Mouse (Mus musculus) kidney, embryonic 15.5 days (tissue): ENCODE measurements around the gene Slc9a9. TPM values are rescaled to one million over a fixed set of nuclear protein-coding genes. Genes with fewer than 3 reads are reported as not detected.

ENCODE experiments used
- ATAC-seq: fragments of 200-750 bp; cut with Nextera tagmentation; replicated peaks from 2 replicates; pipeline ENCODE4 v1.8.0; 2017; ENCODE audit warnings: moderate TSS enrichment; ENCODE audit not compliant: low FRiP score
- H3K27ac ChIP-seq: fragments of 300-500 bp; sonication (generic); 2 replicates; pipeline ENCODE4 v1.5.1; 2015; ENCODE audit warnings: mild to moderate bottlenecking, inconsistent platforms
- H3K27me3 ChIP-seq: fragments of 300-500 bp; sonication (generic); 2 replicates; pipeline ENCODE4 v1.6.1; 2015; ENCODE audit warnings: inconsistent platforms
- H3K36me3 ChIP-seq: fragments of 300-500 bp; sonication (generic); 2 replicates; pipeline ENCODE4 v1.6.1; 2015; ENCODE audit warnings: inconsistent platforms
- H3K4me1 ChIP-seq: fragments of 300-500 bp; sonication (generic); 2 replicates; pipeline ENCODE4 v1.6.1; 2015; ENCODE audit warnings: inconsistent platforms
- H3K4me2 ChIP-seq: fragments of 300-500 bp; sonication (generic); 2 replicates; pipeline ENCODE4 v1.6.1; 2015; ENCODE audit warnings: moderate library complexity, mild to moderate bottlenecking, inconsistent platforms
- H3K4me3 ChIP-seq: fragments of 300-500 bp; sonication (generic); replicated peaks from 2 replicates; pipeline ENCODE4 v1.5.1; 2015; ENCODE audit warnings: mild to moderate bottlenecking, inconsistent platforms
- H3K9ac ChIP-seq: fragments of 300-500 bp; sonication (generic); 2 replicates; pipeline ENCODE4 v1.6.1; 2015; ENCODE audit warnings: mild to moderate bottlenecking, inconsistent platforms
- H3K9me3 ChIP-seq: fragments of 300-500 bp; sonication (generic); replicated peaks from 2 replicates; pipeline ENCODE4 v1.6.1; 2016; ENCODE audit warnings: inconsistent platforms
- WGBS: fragments of 180-500 bp; shearing (Covaris S2); methylation state at CpG from one replicate; pipeline ENCODE4 v1.1.7; 2015; ENCODE audit warnings: mixed read lengths; 5-methylcytosine and 5-hydroxymethylcytosine counted together
- polyA plus RNA-seq: library from polyadenylated mRNA; unstranded; fragments of >200 nt; fragmentation: Nextera tagmentation; extraction: Ambion mirVana; gene quantifications from 2 replicates; pipeline ENCODE4 v1.2.1, GENCODE M21; 2015

Slc9a9 gene
- polyA plus RNA-seq, 1 experiment from 2014 or later = 4.0 TPM

DNA sequence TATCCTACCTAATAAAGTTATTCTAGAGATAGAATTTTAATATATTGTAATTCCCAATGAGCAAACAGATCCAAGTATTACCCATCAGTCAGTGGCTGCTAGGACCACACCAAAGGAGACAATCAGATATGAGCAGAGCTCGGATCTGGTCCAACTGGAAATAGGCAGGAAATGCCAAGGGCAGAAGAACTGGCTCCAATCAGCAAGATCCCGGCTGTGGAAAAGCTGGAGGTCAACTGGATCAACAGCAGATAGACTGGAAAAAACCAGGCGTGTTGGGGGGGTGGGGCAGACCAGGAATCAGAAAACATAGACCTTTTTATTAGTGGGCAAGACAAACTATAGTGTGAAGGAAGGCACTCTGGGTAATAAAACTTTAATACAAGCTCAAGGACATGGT, 550.3 kb downstream of the Slc9a9 start:
- no peak overlapping the region for H3K4me2 ChIP-seq
- no peak overlapping the region for H3K9ac ChIP-seq
- no peaks in the 10 kb centered on the region for H3K9me3 ChIP-seq
- no peak for ATAC-seq
- H3K27me3 ChIP-seq = no peaks in the 10 kb centered on the region
- WGBS = 58% methylated on average over 3 of the region's 3 CpGs
- H3K4me3 ChIP-seq = no peak overlapping the region
- H3K36me3 ChIP-seq = no peaks in the 10 kb centered on the region
- no peak overlapping the region for H3K27ac ChIP-seq
- no peaks in the 10 kb centered on the region for H3K4me1 ChIP-seq

DNA sequence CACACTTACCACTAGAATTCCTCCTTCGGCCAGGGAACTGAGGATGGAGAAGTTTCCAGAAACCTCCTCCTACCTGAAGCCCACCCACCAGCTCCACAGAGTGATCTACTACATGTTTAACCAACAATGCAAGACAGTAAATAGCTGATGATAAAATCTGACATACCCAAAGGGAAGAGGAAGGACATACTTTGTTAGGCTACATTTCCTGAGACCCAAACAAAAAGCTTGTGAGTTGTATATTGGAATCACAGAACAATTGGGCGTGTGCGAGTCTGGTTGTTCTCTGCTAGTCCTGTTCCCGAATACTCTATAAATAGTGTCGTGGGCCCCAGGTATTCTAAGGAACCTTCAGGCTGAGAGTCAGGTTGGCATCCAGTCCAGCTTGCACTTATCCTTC, 551.6 kb downstream of the Slc9a9 start:
- Histone ChIP-seq H3K9ac (no peak overlapping the region), H3K4me1 (no peaks in the 10 kb centered on the region), H3K27ac (no peak overlapping the region), H3K4me3 (no peak overlapping the region), H3K36me3 (no peaks in the 10 kb centered on the region), H3K4me2 (no peak overlapping the region), H3K27me3 (no peaks in the 10 kb centered on the region), H3K9me3 (no peaks in the 10 kb centered on the region)
- WGBS = 89% methylated on average over 5 of the region's 5 CpGs
- no peak for ATAC-seq

DNA sequence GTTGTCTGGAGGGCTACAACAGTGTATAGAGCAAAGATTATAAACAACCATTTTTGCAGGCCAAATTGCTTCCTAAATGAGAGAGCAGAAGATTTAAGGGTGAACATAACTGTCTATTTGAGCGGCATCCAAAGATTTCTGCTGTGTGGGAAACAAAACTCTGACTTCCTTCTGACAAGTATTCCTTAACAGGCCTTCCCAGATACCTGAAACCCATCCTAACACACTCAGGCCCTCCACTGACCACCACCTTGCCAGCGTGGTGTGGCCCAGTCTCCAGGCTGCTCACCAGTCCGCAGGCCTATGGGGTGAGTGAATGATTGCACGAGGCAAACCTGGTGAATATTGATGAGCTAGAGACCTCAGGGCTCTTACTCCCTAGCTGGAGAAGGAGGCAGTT, 557.3 kb downstream of the Slc9a9 start:
- Histone ChIP-seq H3K27ac (no peak overlapping the region), H3K4me1 (no peaks in the 10 kb centered on the region), H3K4me3 (no peak overlapping the region), H3K9ac (no peak overlapping the region), H3K27me3 (no peaks in the 10 kb centered on the region), H3K36me3 (no peaks in the 10 kb centered on the region), H3K4me2 (no peak overlapping the region), H3K9me3 (no peaks in the 10 kb centered on the region)
- WGBS = 61% methylated on average over 4 of the region's 4 CpGs
- no peak; the same call in 1 of the 2 replicates for ATAC-seq

DNA sequence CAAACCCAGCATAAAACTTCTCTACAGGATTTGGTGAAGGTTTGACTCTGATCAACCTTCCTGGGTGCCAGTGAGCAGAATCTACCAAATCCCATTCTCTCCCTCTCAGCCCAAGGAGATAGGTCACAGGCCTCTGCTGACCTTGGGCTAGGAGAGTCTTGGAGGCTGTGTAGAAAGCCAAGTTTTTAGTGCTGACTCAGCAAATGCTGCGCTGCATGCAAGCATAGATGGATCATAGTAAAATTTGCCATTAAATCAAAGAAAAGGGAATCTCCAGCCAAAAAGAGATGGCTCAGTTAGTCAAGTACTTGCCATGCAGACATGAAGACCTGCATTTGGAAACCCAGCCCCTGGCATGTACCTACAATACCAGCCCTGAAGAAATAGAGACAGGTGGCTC, 558.4 kb downstream of the Slc9a9 start:
- 94% methylated on average over 1 of the region's 1 CpGs for WGBS
- ATAC-seq = no peak
- no peaks in the 10 kb centered on the region for H3K9me3 ChIP-seq
- H3K27ac ChIP-seq = no peak overlapping the region
- H3K27me3 ChIP-seq = no peaks in the 10 kb centered on the region
- H3K36me3 ChIP-seq = no peaks in the 10 kb centered on the region
- no peak overlapping the region for H3K4me2 ChIP-seq
- no peak overlapping the region for H3K4me3 ChIP-seq
- no peak overlapping the region for H3K9ac ChIP-seq
- H3K4me1 ChIP-seq = no peaks in the 10 kb centered on the region

DNA sequence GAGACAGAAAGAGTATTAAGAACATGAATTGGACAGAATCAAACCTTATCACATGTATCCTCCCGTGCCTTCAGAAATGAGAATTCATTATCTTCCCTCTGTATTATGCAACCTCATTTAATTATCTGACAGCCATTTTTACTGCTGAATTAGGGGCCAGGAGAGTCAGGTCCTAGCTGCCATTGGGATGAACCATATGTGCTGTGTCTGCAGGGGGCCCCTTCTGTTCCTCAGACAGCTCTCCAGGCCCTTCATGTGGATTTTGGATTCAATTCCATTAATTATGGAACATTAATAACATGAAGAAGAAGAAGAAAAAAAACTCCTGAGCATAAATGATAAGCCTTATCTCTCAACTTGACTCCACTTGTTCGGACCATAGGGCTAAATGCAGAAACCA, 559.4 kb downstream of the Slc9a9 start:
- Histone ChIP-seq H3K4me1 (no peaks in the 10 kb centered on the region), H3K4me3 (no peak overlapping the region), H3K36me3 (no peaks in the 10 kb centered on the region), H3K9ac (no peak overlapping the region), H3K9me3 (no peaks in the 10 kb centered on the region), H3K4me2 (no peak overlapping the region), H3K27ac (no peak overlapping the region), H3K27me3 (no peaks in the 10 kb centered on the region)
- no peak for ATAC-seq
- 85% methylated on average over 2 of the region's 2 CpGs for WGBS

DNA sequence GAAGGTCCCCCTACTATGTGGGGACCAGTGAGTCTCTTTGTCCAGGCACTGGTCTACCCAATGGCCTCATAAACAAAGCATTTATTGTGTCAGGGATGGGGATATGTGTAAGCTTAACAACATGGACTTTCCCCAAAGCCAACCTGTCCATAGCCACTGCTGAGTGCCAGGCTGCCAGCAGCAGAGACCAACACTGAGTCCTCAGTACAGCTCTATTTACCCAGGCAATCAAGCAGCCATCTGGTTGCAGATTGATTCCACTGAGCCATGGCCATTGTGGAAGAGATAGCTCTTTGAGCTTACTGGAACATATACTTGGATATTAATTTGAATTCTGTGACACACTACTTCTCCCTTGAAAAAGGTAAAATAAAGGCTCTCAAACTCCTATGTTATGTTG, 570.2 kb downstream of the Slc9a9 start:
- ATAC-seq = no peak
- H3K27ac ChIP-seq = no peak overlapping the region
- H3K4me3 ChIP-seq = no peak overlapping the region
- no peak overlapping the region for H3K9ac ChIP-seq
- no peaks in the 10 kb centered on the region for H3K36me3 ChIP-seq
- no peaks in the 10 kb centered on the region for H3K4me1 ChIP-seq
- H3K4me2 ChIP-seq = no peak overlapping the region
- H3K27me3 ChIP-seq = no peaks in the 10 kb centered on the region
- H3K9me3 ChIP-seq = no peaks in the 10 kb centered on the region

DNA sequence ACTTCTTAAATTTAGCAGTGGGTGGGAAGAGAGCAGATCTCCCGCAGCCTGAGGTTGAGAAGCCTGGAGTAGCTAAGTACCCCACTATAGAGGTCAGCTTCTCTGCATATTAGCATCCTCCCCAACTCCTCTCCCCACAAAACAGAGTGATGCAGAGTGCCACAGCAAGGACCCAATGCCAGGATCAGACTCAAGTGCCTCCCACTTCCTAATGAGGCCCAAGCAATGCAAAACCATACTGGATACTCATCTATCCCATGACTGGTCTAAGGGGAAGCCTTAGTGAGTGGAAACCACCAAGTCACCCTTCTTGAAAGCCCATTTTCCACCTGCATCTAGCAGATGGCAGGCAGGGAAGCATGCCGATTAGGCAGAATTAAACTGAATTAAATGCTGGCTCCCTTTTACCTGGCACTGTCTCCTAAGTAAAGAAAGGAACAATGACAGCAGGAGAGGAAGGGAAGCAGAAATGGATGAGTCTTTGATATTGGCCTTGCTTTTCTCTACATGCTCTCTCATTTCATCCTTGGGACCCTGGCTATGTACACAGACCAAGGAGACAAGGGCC, 573.0 kb downstream of the Slc9a9 start:
- WGBS = 91% methylated on average over 2 of the region's 2 CpGs
- no peak for ATAC-seq
- H3K4me1 ChIP-seq = no peaks in the 10 kb centered on the region

DNA sequence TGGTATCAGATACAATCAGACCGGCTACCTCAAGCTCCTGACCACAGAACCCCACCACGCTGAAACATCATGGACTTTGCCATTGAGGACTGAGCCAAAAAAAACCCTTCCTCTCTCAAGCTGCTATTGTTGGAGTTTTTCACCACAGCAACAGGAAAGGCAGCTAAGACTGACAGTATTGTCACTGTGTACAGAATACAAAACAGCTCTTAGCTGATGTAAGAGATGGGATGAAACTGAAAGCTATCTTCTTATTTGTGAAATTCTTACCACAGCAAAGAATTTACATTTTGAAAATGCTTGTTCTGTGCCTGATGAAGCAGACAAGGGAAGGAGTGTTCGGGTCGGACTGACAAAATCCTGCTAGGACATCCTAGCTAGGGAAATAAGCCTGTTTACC, 584.5 kb downstream of the Slc9a9 start:
- no peaks in the 10 kb centered on the region for H3K9me3 ChIP-seq
- H3K9ac ChIP-seq = no peak overlapping the region
- no peak overlapping the region for H3K4me3 ChIP-seq
- WGBS = 86% methylated on average over 4 of the region's 4 CpGs
- H3K36me3 ChIP-seq = no peaks in the 10 kb centered on the region
- ATAC-seq = no peak
- H3K27ac ChIP-seq = no peak overlapping the region
- no peaks in the 10 kb centered on the region for H3K27me3 ChIP-seq
- H3K4me2 ChIP-seq = no peak overlapping the region
- H3K4me1 ChIP-seq = 0 out of 2 replicates have a peak, but pooled peaks cover 3% of the 10 kb centered on the region

More for the DNA sequence above, 573.0 kb downstream of the Slc9a9 start:
- H3K27ac ChIP-seq = no peak overlapping the region
- no peaks in the 10 kb centered on the region for H3K36me3 ChIP-seq
- no peak overlapping the region for H3K9ac ChIP-seq
- H3K9me3 ChIP-seq = no peaks in the 10 kb centered on the region
- H3K4me3 ChIP-seq = no peak overlapping the region
- no peak overlapping the region for H3K4me2 ChIP-seq
- H3K27me3 ChIP-seq = no peaks in the 10 kb centered on the region

DNA sequence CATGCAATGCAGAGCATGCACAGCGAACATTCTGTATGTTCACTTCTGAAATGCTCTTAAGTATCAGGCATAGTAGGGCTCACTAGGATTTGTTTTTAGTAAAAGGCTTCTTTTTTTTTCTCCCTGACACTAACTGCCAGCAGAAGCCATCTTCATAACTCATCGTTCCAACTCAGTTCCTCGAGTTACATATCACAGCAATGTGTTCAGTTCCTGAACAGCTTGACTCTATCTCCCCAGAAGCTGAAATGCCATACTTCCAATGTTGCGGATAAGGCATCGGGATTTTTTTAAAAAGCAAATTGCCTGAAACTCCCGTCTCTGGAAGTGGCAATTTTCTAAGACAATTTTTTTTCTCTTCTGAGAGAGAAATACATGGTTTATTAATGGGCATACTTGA, 586.1 kb downstream of the Slc9a9 start:
- H3K27ac ChIP-seq = no peak overlapping the region
- no peak overlapping the region for H3K9ac ChIP-seq
- no peaks in the 10 kb centered on the region for H3K36me3 ChIP-seq
- H3K27me3 ChIP-seq = no peaks in the 10 kb centered on the region
- no peak overlapping the region for H3K4me2 ChIP-seq
- H3K4me1 ChIP-seq = 0 out of 2 replicates have a peak, but pooled peaks cover 3% of the 10 kb centered on the region
- 75% methylated on average over 6 of the region's 6 CpGs for WGBS
- no peaks in the 10 kb centered on the region for H3K9me3 ChIP-seq
- no peak overlapping the region for H3K4me3 ChIP-seq
- ATAC-seq = no peak

DNA sequence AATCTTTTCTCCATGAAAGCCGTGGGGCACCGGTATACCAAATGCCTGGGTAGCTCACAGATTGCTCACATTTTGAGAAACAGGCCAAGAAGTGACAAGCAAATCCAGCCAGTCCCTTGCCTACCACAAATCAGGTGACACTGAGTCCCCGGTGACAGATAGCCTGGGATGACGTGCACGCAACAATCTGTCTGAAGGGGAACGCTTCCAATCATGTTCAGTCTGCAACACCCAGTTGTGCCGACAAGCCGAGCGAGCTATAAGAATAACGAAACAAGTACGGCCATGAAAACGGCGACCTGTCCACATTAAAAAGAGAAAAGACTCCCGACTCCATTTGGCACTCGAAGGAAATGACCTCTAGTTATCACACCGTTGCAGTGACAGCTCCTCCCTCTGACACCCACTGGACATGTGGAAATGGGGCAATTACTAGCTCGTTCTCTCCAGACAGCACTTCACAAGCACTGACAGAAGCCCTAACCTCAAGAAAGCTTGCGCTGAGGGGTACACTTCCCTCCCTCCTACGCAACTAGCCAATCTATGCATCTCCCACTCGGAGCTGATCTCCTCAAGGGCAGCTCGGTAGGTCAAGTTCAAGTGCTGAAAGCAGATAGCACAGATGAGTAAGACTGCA, 587.1 kb downstream of the Slc9a9 start:
- Histone ChIP-seq H3K4me2 (peak overlapping the region; percentile 15; the same call in 1 of the 2 replicates), H3K9ac (no peak overlapping the region), H3K27me3 (no peaks in the 10 kb centered on the region), H3K9me3 (no peaks in the 10 kb centered on the region), H3K4me1 (0 out of 2 replicates have a peak, but pooled peaks cover 3% of the 10 kb centered on the region), H3K4me3 (no peak overlapping the region), H3K27ac (no peak overlapping the region), H3K36me3 (no peaks in the 10 kb centered on the region)
- WGBS = 52% methylated on average over 21 of the region's 21 CpGs
- ATAC-seq = no peak

DNA sequence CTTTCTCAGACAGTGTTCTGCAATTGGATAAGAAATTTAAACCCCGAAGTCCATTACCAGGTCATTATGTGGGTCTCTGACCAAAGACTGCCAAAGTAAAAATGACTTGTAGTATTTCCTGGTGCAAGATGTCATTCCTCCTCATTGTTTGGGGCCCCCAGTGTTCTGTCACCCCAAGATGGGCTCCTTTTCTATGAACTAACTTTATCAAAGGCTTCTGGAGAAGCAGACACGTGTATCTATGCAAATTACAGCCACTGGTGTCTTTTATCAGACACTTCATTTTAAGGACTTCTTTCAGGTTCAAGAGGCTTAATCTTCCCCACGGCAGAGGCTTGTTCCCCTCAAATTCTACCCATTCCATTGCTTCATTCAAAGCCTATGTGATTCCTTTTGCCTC, 593.1 kb downstream of the Slc9a9 start:
- H3K27me3 ChIP-seq = no peaks in the 10 kb centered on the region
- no peaks in the 10 kb centered on the region for H3K36me3 ChIP-seq
- no peak overlapping the region for H3K9ac ChIP-seq
- H3K9me3 ChIP-seq = no peaks in the 10 kb centered on the region
- no peak overlapping the region for H3K4me2 ChIP-seq
- no peak for ATAC-seq
- H3K4me1 ChIP-seq = 0 out of 2 replicates have a peak, but pooled peaks cover 2% of the 10 kb centered on the region
- H3K4me3 ChIP-seq = no peak overlapping the region
- H3K27ac ChIP-seq = no peak overlapping the region
- WGBS = 67% methylated on average over 3 of the region's 3 CpGs

DNA sequence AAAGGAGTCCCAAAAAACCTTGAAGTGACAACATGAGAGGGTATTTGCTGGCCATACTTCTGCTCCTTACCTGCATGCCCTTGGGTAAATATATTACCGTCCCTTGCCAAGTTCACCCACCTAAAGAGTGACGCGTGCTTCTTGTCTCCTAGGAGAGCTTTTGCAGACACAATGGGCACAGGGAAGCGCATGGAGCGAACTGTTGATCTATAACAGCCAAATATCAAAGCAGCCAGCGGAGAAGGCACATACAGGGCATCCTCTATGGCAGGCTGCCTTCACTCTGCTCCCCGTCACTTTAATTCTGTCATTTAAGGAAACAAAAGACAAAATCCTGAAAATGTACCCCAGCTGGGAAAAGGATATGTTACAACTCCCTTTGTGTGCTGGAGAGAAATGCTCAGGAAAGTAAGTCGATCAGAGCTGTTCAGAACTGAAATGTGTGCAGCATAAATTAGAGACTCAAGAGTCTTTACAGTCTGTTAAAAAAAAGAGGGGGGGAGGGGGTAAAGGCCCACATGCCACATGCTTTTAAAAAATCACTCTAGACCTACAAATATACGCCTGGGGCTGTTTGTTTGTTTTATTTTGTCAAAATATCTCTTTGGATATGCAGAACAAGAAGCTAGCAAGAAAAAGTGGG, 594.3 kb downstream of the Slc9a9 start:
- no peak overlapping the region for H3K4me2 ChIP-seq
- WGBS = 72% methylated on average over 9 of the region's 9 CpGs
- H3K4me1 ChIP-seq = 0 out of 2 replicates have a peak, but pooled peaks cover 2% of the 10 kb centered on the region
- no peaks in the 10 kb centered on the region for H3K9me3 ChIP-seq
- H3K27ac ChIP-seq = no peak overlapping the region
- no peak overlapping the region for H3K9ac ChIP-seq
- no peaks in the 10 kb centered on the region for H3K36me3 ChIP-seq
- H3K4me3 ChIP-seq = no peak overlapping the region
- ATAC-seq = 0 out of 2 replicates have a peak, but pooled peaks have one; percentile 23
- no peaks in the 10 kb centered on the region for H3K27me3 ChIP-seq
